Mouse (Mus musculus) thymus, postnatal 4 days (tissue): ENCODE results near the gene Slc20a1.

Experiments
- DNase-seq: peaks from one replicate; pipeline ENCODE4 v3.0.0; 2021

Slc20a1 gene

DNA sequence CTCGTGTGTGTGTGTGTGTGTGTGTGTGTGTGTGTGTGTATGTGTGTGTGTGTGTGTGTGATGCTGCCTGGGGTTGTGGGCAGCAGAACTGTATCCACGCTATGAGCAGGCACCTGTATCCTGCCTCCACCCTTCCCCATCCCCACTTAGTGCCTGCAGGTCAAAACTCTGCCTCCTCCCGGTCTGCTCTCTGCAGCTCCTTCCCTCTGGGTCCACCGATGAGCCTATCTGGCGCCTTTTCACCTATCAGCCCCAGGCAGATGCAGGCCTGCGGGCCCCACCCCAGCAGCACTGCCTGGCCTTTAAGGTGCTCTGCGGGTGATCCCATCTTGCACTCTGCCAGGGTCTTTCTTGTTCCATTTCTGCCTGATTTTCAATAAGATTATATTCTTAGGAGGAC lies 29.1 kb downstream of the Slc20a1 start:
- DNase-seq: no peak

GRCm38 (mm10) chr2:129228571-129228970 lies 30.0 kb downstream of the Slc20a1 start:
- no peak for DNase-seq

DNA sequence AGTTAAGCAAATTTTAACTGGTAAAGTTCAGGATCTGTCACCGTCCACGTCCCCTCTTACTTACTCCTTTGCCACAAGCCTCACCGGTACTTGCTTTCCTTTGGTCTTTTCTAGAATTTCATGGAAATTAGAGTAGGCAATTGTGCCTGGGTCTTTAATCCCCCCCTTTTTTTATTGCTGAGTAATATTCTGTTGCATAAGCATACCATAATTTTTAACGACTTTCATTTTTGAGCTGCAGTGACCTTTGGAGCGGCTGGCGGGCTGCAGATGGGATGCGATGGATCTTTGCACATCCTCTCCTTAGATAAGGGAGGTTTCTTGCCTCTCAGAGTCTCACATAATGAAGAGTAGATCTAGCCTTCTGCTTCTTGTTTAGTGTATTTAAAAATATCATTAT lies 30.8 kb downstream of the Slc20a1 start:
- no peak for DNase-seq

DNA sequence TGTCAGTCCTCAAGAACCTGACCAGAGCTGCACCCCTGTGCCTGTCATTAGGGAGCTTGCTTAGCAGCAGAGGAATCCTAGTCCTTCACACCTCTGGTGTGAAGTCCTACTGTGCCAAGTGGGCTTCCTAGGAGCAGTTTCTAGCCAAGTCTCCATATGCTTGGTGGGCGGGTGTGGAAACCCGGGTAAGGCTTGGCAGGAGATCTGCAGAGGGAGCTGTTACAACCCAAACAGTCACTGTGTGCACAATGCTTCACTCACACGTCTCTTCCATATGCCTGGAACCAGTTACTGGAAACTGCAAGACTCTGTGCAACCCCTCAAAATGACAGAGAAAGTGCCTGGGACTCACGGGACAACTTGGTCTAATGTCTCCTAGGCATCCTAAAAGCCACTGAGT lies 33.5 kb downstream of the Slc20a1 start:
- DNase-seq: no peak

GRCm38 (mm10) chr2:129232484-129232883 lies 33.9 kb downstream of the Slc20a1 start:
- DNase-seq: no peak

DNA sequence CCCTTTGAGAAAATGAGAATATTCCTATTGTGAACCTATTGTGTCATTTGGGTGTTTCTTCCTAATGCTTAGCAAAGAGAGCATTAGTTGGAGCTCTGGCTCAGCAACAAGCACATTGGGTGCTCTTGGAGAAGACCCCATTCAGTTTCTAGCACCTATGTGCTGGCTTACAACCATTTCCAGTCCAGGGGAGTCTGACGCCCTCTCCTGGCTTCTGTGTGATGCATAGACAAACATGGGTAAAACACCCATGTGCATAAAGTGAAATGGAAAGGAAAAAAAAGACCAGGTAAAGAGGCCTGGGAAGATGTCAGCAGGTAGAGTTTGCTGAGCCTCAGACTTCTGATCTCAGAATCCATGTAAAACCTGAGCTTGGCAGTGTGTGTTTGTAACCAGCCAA lies 34.7 kb downstream of the Slc20a1 start:
- DNase-seq: no peak

DNA sequence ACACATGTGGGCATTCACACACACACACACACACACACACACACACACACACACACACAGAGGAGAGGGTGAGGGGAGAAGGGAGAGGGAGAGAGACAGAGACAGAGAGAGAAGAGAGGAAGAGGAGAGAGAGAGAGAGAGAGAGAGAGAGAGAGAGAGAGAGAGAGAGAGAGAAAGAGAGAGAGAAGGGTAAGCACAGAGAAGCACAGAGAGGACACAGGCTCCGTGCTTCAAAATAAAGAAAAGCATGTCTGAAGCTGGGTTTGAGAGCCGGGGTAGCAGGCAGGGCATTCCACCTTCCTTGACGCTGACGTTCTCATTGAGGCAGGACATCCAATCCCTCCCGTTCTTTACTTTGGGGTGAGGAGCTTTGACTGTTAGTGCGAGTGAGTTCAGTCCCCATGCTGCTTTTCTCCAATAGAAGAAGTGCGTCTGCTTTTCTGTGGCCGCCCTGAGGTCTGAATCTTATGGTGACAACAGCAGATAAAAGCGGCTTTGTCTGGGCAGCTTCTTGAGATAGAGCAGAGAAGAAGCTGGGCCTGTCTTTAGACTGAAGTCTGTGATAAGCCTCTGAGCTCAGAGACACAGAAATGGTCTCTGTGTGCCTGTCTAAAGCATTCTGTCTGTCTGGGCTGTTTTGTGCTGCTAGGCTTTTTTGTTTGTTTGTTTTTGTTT lies 35.4 kb downstream of the Slc20a1 start:
- no peak for DNase-seq

DNA sequence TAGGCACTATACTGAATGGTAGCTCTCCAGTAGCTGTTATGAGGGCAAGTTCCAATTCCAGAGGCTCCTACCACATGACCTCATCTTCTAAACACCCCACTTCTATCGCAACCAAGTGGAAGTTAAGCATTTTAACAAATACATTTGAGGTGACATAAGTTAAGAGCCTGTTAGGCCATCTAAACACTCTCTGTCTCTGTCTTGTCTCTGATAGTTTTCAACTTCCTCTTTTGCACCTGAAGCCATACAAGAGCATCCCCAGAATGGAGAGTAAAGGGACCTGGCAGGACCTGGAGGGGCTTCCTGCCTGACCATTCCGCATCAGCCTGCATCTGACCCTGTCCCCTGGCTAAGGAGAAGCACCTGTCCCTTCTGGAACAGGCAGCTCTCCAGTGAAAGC lies 36.2 kb downstream of the Slc20a1 start:
- DNase-seq: no peak

GRCm38 (mm10) chr2:129236526-129236925 lies 38.0 kb downstream of the Slc20a1 start:
- DNase-seq: no peak

DNA sequence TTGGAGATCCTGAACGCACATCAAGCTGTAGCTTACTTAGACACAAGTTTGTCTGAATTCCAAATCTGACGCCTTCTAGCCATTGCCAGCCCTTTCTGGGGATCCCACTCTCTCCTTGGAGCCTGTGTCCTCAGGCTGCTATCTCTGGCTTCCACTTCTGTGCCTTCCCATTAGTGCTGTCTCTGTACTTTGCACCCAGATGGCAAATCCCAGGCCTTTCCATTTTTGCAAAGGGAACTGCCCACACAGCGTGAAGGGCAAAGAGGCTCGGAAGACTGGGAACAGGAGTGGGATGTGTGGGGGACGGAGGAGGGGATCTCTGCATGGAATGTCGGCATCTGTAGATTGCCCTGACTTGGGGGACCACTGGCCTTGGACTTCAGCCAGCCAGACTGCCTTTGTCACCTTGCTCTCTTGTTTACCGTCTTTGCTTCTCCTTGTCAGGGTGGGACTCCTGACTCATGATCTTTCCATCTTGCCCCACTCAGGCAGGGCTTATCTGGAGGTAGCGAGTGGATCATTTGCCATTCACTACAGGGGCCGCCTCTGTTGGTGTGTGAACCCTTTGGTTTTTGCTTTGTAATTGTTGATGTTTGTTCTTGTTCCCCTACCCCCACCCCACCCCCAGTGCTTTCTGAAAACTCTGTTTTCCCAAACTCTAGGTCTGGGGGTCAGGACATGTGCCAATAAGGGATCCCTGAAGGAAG lies 42.3 kb downstream of the Slc20a1 start:
- no peak for DNase-seq

DNA sequence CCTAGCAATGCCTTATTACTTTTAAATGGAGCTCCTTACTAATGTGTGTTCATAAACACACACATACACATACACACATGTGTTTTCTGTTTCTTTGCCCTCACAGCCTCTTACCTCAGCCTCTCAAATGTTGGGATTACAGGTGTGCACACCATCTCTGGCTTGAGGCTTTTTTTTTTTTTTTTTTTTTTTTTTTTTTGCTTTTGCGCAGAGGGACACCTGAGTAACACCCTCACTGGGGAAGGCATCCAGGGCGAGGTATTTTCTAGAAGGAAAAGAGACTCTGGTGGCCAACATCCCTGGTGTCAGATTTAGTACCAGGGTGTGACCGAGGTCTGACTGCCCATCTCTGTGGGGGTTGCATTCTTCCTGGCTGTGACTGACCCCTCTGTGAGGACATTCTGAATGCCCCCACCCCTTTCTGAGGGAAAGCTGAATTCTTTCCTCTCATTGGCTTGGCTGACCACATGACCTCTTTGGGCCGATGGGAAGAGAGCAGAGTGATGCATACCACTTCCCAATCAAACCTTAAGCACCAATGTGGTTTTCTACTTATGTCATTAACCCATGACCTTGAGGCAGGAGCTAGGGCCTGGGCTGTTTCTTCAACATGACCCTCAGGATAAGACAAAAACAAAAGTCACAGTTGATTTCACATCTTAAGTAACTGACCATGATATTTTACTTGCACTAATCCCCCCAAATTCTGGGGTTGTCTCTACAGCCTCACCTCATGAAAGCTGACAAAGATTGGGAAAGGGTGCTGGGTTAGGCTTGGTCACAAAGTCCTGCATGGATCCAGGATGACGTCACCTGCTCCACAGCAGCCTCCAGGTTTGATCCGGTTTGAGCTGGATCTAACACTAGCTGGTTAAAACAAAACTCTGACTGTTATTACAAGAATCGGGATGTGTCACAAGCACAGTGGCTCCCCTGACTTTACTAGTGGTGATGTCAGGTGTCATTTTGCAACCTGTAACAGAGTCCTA lies 43.6 kb downstream of the Slc20a1 start:
- no peak for DNase-seq

DNA sequence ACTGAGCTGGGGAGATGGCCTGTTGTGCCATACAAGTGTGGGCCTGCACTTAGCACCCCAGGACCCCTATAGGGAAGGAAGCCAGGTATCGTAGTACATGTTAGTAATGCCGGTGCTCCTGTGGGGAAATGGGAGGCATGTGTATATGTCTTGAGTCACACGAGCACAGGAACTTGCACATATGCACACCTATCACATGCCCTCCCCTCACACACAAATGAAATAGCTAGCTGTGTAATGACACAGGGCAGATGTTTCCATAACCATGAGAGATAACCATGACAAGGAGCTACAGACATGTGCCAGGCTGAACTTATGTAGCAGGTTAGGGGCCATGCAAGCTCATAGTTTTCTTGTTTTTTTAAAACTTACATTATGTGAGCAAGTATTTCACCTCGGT lies 44.4 kb downstream of the Slc20a1 start:
- no peak for DNase-seq

GRCm38 (mm10) chr2:129243786-129244185 lies 45.2 kb downstream of the Slc20a1 start:
- DNase-seq: peak; percentile 65

DNA sequence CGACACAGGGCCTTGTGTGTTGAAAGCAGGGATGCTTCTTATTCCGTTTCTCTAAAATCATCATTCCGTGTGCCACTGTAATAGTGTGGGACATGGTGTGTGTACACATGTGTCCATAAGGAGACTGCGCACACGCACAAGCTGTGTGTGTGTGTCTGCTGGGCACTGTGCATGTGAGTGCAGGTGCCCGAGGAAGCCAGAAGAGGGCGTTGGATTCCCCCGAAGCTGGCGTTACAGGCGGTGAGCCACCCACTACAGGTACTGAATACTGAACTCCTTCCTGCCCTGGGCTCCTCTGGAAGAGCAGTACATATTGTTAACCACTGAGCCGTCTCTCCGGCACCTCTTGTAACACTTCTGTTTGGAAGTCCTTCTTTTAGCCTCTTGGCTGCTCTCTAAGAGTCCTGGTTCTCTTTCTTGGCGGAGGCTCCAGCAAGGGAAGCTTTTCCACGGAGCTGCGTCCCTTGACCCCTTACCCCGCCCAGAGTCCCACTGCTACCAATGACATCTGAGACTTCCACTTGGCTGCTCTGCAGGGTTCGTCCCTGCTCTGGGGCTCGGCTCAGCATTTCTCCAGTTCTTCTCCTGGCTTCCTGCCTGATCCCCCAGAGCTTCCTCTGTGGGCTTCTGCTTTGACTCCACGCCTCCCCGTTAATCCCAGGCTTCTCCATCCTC lies 46.0 kb downstream of the Slc20a1 start:
- no peak for DNase-seq

DNA sequence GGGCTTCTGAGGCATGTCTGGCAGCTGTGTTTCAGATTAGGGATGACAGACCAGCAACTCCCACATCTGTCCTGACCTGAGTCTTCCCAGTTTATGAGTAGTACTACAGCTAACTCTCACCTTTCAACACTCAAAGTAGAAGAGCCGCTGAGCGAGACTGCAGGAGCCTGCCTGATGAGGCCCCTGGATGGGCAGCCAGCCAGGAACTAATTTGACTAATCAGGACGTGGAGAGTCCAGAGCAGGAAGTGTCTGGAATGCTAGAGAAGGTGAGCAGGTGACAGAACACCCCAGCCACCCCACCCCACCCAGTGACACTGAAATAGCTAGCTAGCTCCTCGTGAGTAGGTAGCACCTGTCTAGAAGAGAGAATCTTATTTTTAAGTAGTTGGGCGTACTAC lies 47.1 kb downstream of the Slc20a1 start:
- no peak for DNase-seq

DNA sequence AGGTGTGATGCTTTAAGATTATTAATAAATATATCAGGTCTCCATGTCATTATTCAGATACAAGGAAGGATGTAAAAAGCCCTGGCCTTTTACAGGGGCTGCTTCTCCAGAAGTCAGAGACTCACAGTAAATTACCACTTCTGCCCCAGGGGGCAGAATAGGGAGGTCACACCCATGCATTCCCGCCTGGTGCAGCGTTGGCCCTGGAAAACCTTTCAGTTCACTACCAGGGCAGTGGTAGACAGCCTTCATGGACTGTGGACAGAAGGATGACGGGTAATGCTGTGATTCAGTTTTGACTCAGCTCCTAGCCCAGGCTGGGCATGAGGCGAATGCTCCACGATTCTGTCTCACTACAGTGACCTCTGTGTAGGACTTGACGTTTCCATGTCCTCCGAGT lies 47.9 kb downstream of the Slc20a1 start:
- DNase-seq: no peak

DNA sequence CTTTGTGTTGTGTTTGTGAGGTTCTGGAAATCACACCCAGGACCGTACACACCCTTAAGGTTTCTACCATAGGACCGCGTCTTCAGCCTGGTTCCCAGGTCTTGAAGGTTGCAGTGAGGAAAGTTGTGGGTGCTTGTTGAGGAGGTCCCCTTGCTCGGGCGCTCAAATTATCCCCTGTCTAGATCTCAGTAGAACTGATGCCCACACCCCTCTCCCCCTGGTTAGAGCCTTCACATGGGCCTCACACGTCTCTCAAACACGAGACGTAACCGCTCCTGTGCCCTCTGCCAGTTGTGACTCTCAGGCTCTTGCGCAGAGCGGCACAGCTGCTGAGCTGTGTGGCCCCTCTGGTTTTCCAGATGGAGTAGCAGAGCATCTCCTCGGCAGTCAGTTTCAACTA lies 48.4 kb downstream of the Slc20a1 start:
- DNase-seq: no peak

- DNase-seq: no peak
These were observed 49.1 kb downstream of the Slc20a1 start for GRCm38 (mm10) chr2:129247707-129248121.

GRCm38 (mm10) chr2:129249321-129249720 lies 50.8 kb downstream of the Slc20a1 start:
- no peak for DNase-seq

- no peak for DNase-seq
These were observed 54.5 kb downstream of the Slc20a1 start for GRCm38 (mm10) chr2:129252836-129253630.

DNA sequence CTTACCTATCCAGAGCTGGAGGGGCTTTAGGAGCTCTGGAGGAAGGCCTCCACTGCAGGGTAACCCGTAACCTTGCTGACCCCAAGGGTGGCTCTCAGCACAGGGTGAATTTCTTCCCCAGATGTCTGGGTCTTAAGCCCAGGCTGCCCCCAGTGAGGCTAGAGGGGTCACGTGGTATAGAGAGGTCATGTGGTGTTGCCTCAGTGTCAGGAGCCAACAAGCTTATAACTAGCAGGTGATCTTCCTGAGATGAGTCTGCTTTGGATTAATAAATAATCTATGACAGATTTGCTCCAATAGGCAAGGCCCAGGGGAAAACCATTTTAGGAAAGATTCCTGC lies 55.0 kb downstream of the Slc20a1 start:
- no peak for DNase-seq

DNA sequence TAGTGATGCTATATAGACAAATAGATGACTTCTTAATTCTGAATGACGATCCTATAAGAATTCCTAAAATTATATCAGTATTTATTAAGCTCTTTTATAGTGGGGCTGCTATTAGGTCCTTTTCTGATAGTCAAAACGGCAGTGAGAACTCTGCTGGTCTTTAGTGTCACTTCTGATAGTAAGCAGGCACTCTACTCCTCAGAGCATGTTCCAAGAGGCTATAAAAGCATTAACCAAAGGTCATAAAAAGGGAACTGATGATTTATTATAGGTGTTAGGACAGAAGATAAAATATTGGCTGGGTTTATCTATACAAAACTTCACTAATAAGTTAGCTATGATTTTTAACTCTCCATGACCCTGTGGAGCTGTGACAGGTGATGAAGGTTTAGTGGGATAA lies 55.5 kb downstream of the Slc20a1 start:
- DNase-seq: no peak
